Mouse (Mus musculus): ENCODE data around the gene Olfr53. TPM values are rescaled to one million over a fixed set of nuclear protein-coding genes. Genes with fewer than 3 reads are reported as not detected.
"Not testable (repeated sequence)": the region's sequence is repeated elsewhere in the genome, so short reads cannot be mapped to it uniquely, and the experiment has no call there.

The Olfr53 gene
- polyA plus RNA-seq (2012; rRNA removed) = not detected in 2 replicates

DNA sequence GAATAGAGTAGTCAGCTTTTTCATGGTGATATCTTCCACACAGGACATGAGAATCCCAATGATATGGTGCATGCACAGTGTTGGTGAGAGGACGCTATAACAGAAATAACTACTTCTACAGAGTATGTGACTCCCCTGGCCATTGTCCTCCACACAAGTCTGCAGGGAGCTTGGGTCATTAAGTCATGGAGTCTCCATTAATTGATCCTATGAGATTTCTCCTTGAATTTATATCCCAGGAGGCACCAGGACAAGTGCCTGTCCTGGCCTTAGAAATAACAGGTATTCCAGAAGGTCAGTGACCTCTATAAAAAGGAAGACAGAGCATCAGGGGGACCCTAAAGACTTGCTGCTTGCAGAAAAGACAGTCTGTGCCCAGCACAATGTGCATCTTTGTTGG is at the start of gene Olfr53:
Gene Olfr53 (plus strand): TSS at position 301 of the 400 bp plus-strand sequence.
- H3K4me1 ChIP-seq (ENCODE audit: control insufficient read depth, insufficient read depth, insufficient read length, low read length) = no peaks in the 10 kb centered on the region
- no peak within 1 kb of the TSS for H3K4me3 ChIP-seq (ENCODE audit: low read depth, low read length)
- TF ChIP-seq POLR2A (IDR thresholded peaks at IDR 0.05; ENCODE audit: low read depth, low read length) = no peak
- no peak for TF ChIP-seq CTCF (IDR thresholded peaks at IDR 0.05; ENCODE audit: extremely low read depth, insufficient read length, insufficient replicate concordance, low read depth, low read length)
- 85% methylated on average over 1 of the region's 1 CpGs for WGBS
- H3K27ac ChIP-seq (ENCODE audit: insufficient read depth, low read depth, low read length) = no peak within 1 kb of the TSS
- no peaks in the 10 kb centered on the region for H3K27me3 ChIP-seq (ENCODE audit: control insufficient read depth, insufficient read depth, low read length)
- H3K36me3 ChIP-seq (ENCODE audit: control insufficient read depth, insufficient read depth, low read length) = no peaks in the 10 kb centered on the region

DNA sequence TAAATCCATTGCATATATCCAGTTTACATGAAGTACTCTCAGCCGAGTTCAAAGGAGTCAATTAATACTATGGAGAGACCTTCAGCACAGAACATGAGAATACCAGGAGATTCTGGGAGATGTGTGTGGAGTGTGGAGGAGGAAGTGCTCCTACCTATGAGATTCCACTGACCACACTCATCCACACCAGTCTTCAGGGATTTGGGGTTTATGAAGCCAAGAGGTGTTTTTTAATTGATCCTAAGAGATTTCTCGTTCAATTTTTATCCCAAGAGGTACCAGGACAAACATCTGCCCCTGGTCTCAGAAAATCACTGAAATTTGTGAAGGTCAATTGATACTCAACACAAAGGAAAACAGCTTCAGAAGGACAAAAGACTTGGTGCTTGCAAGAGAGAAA is 45.3 kb upstream of the Olfr53 start, which contains the start of gene Olfr46:
Gene Olfr46 (plus strand): TSS at position 301 of the 400 bp plus-strand sequence.
- not testable (repeated sequence) for H3K4me1 ChIP-seq (ENCODE audit: control insufficient read depth, insufficient read depth, insufficient read length, low read length); H3K27ac ChIP-seq (ENCODE audit: insufficient read depth, low read depth, low read length); H3K4me3 ChIP-seq (ENCODE audit: low read depth, low read length); H3K36me3 ChIP-seq (ENCODE audit: control insufficient read depth, insufficient read depth, low read length); H3K27me3 ChIP-seq (ENCODE audit: control insufficient read depth, insufficient read depth, low read length)
- 85% methylated on average over 2 of the region's 2 CpGs for WGBS

DNA sequence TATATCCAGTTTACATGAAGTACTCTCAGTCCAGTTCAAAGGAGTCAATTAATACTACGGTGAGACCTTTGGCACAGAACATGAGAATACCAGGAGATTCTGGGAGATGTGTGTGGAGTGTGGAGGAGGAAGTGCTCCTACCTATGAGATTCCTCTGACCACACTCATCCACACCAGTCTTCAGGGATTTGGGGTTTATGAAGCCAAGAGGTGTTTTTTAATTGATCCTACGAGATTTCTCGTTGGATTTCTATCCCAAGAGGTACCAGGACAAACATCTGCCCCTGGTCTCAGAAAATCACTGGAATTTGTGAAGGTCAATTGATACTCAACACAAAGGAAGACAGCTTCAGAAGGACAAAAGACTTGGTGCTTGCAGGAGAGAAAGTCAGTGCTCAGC is 17.6 kb upstream of the Olfr53 start, which contains the start of gene Olfr61:
Gene Olfr61 (plus strand): TSS at position 301 of the 400 bp plus-strand sequence.
- WGBS = 91% methylated on average over 3 of the region's 3 CpGs
- H3K27ac ChIP-seq (ENCODE audit: insufficient read depth, low read depth, low read length); H3K4me3 ChIP-seq (ENCODE audit: low read depth, low read length); H3K36me3 ChIP-seq (ENCODE audit: control insufficient read depth, insufficient read depth, low read length); H3K4me1 ChIP-seq (ENCODE audit: control insufficient read depth, insufficient read depth, insufficient read length, low read length); H3K27me3 ChIP-seq (ENCODE audit: control insufficient read depth, insufficient read depth, low read length): not testable (repeated sequence)

DNA sequence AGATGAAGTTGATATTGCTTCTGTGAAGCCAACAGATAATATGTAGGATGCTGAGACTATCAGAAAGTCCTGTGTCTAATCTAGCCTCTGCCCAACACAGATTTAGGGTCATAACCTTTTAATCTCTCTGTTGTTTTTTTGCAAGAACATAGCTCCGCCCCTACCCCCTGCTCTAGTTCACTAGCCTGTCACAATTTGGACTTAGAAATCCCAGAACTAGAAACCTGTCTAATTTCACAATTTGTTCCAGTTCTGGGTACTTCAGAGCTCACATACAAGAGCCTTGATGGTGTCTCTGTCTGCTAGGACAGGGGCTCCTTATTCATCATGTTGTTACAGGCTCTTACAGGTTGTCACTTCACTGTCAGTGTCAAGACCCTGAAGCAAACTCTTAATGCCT is 15.7 kb upstream of the Olfr53 start:
- 78% methylated on average over 1 of the region's 1 CpGs for WGBS
- no peaks in the 10 kb centered on the region for H3K4me1 ChIP-seq (ENCODE audit: control insufficient read depth, insufficient read depth, insufficient read length, low read length)
- TF ChIP-seq POLR2A (IDR thresholded peaks at IDR 0.05; ENCODE audit: low read depth, low read length) = no peak
- no peak for TF ChIP-seq CTCF (IDR thresholded peaks at IDR 0.05; ENCODE audit: extremely low read depth, insufficient read length, insufficient replicate concordance, low read depth, low read length)
- H3K4me3 ChIP-seq (ENCODE audit: low read depth, low read length) = no peak overlapping the region
- no peaks in the 10 kb centered on the region for H3K36me3 ChIP-seq (ENCODE audit: control insufficient read depth, insufficient read depth, low read length)
- no peaks in the 10 kb centered on the region for H3K27me3 ChIP-seq (ENCODE audit: control insufficient read depth, insufficient read depth, low read length)
- no peak overlapping the region for H3K27ac ChIP-seq (ENCODE audit: insufficient read depth, low read depth, low read length)

DNA sequence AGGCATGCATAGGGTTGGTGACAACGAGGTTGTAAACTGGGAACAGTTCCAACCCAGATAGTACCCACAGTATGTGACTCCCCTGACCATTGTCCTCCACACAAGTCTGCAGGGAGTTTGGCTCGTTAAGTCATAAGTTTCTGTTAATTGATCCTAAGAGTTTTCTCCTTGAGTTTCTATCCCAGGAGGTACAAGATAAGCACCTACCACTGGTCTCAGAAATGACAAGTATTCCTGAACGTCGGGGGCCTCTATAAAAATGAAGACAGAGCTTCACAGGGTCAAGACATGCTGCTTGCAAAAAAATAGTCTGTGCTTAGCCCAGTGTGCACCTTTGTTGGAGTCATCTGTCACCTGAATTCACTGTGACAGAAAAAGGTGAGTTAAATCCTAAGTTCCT is 13.4 kb downstream of the Olfr53 start, which contains the start of gene Olfr539:
Gene Olfr539 (plus strand): TSS at position 301 of the 400 bp plus-strand sequence.
- H3K27ac ChIP-seq (ENCODE audit: insufficient read depth, low read depth, low read length) = no peak within 1 kb of the TSS
- H3K36me3 ChIP-seq (ENCODE audit: control insufficient read depth, insufficient read depth, low read length) = no peaks in the 10 kb centered on the region
- WGBS = 53% methylated on average over 4 of the region's 4 CpGs
- H3K4me3 ChIP-seq (ENCODE audit: low read depth, low read length) = no peak within 1 kb of the TSS
- TF ChIP-seq POLR2A (IDR thresholded peaks at IDR 0.05; ENCODE audit: low read depth, low read length) = no peak
- TF ChIP-seq CTCF (IDR thresholded peaks at IDR 0.05; ENCODE audit: extremely low read depth, insufficient read length, insufficient replicate concordance, low read depth, low read length) = no peak
- no peaks in the 10 kb centered on the region for H3K4me1 ChIP-seq (ENCODE audit: control insufficient read depth, insufficient read depth, insufficient read length, low read length)
- H3K27me3 ChIP-seq (ENCODE audit: control insufficient read depth, insufficient read depth, low read length) = no peaks in the 10 kb centered on the region

DNA sequence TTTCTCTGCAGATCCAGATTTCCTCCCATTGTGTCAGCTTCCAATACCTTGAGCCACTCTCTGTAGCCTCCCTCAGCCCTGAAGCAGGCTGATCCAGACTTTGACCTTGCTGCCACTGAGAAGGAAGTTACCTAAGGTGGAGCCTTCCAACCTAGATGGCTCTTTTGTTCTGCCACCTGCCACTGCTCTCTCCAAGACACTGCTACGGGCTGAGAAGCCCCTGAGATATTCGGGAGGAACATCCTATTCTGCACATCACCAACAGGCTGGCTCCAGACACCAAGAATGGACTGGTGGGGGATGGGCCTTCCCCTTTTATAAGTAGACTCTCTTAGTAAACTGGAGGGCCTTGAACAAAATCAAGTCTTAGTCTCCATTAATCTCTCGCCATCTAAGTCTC is 24.4 kb downstream of the Olfr53 start:
- not testable (repeated sequence) for H3K27me3 ChIP-seq (ENCODE audit: control insufficient read depth, insufficient read depth, low read length); H3K27ac ChIP-seq (ENCODE audit: insufficient read depth, low read depth, low read length); H3K36me3 ChIP-seq (ENCODE audit: control insufficient read depth, insufficient read depth, low read length); H3K4me1 ChIP-seq (ENCODE audit: control insufficient read depth, insufficient read depth, insufficient read length, low read length); H3K4me3 ChIP-seq (ENCODE audit: low read depth, low read length)
- WGBS = 63% methylated on average over 3 of the region's 3 CpGs

DNA sequence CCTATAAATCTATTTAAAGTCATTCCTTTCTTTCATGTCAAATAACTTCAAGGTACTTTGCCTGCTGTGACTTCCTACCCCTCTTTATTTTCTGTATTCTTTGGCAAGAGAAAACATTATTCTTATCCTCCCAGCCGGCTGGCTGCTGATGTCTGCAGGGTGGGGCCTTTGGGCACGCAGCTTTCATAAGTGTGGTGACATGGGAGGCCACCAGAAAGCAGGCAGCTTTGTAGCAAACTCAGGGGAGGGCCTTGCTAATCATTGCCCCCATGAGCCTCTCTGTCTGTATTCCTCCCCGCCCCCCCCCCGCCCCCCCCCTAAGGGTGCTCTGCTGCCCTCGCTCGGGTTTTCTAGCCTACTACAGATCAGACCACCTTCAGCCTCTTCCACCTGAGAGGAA is 29.6 kb downstream of the Olfr53 start:
- WGBS = 4% methylated on average over 6 of the region's 6 CpGs
- Histone ChIP-seq H3K4me3 (ENCODE audit: low read depth, low read length) (no peak overlapping the region), H3K36me3 (ENCODE audit: control insufficient read depth, insufficient read depth, low read length) (no peaks in the 10 kb centered on the region), H3K4me1 (ENCODE audit: control insufficient read depth, insufficient read depth, insufficient read length, low read length) (peaks cover 3% of the 10 kb centered on the region), H3K27me3 (ENCODE audit: control insufficient read depth, insufficient read depth, low read length) (no peaks in the 10 kb centered on the region), H3K27ac (ENCODE audit: insufficient read depth, low read depth, low read length) (no peak overlapping the region)
- no peak for TF ChIP-seq POLR2A (IDR thresholded peaks at IDR 0.05; ENCODE audit: low read depth, low read length)
- TF ChIP-seq CTCF (IDR thresholded peaks at IDR 0.05; ENCODE audit: extremely low read depth, insufficient read length, insufficient replicate concordance, low read depth, low read length) = no peak

DNA sequence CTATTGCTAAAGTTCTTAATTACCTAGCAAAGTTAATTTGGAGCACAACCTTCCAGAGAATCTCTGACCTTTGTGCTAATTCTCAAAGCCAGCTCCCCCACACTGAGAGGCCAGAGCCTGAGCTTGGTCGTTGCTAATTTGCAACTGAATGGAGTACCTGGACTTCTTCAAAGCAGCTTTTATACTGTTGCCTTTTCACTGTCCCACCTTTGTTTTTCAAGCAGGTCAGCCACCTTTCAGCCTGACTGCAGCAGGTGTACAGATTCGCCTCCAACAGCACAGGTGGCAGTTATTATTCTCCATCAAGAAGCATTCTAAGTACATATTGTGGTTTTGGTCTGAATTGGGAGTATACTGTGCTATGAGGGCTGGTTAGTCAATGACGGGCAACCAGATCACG is 33.3 kb downstream of the Olfr53 start:
- not testable (repeated sequence) for H3K27ac ChIP-seq (ENCODE audit: insufficient read depth, low read depth, low read length); H3K27me3 ChIP-seq (ENCODE audit: control insufficient read depth, insufficient read depth, low read length); H3K4me1 ChIP-seq (ENCODE audit: control insufficient read depth, insufficient read depth, insufficient read length, low read length); H3K4me3 ChIP-seq (ENCODE audit: low read depth, low read length); H3K36me3 ChIP-seq (ENCODE audit: control insufficient read depth, insufficient read depth, low read length)
- 74% methylated on average over 4 of the region's 4 CpGs for WGBS
